Mouse (Mus musculus) neural tube, embryonic 15.5 days (tissue): ENCODE results near the gene Rcan2. TPM values are rescaled to one million over a fixed set of nuclear protein-coding genes. Genes with fewer than 3 reads are reported as not detected.

Experiments
- ATAC-seq: fragments of 200-750 bp; cut with Nextera tagmentation; 2 replicates; pipeline ENCODE4 v1.8.0; 2017; ENCODE audit warnings: mild to moderate bottlenecking, moderate TSS enrichment, moderate library complexity; ENCODE audit not compliant: low FRiP score
- H3K27ac ChIP-seq: fragments of 300-500 bp; sonication (generic); replicated peaks from 2 replicates; pipeline ENCODE4 v1.5.1; 2015; ENCODE audit warnings: mild to moderate bottlenecking, inconsistent platforms
- H3K27me3 ChIP-seq: fragments of 300-500 bp; sonication (generic); replicated peaks from 2 replicates; pipeline ENCODE4 v1.6.1; 2015; ENCODE audit warnings: inconsistent platforms
- H3K36me3 ChIP-seq: fragments of 300-500 bp; sonication (generic); 2 replicates; pipeline ENCODE4 v1.6.1; 2015; ENCODE audit warnings: inconsistent platforms
- H3K4me1 ChIP-seq: fragments of 300-500 bp; sonication (generic); 2 replicates; pipeline ENCODE4 v1.6.1; 2015; ENCODE audit warnings: inconsistent platforms
- H3K4me2 ChIP-seq: fragments of 300-500 bp; sonication (generic); 2 replicates; pipeline ENCODE4 v1.6.1; 2015; ENCODE audit warnings: inconsistent platforms, mild to moderate bottlenecking, moderate library complexity
- H3K4me3 ChIP-seq: fragments of 300-500 bp; sonication (generic); replicated peaks from 2 replicates; pipeline ENCODE4 v1.5.1; 2015; ENCODE audit warnings: mild to moderate bottlenecking, inconsistent platforms
- H3K9ac ChIP-seq: fragments of 300-500 bp; sonication (generic); replicated peaks from 2 replicates; pipeline ENCODE4 v1.6.1; 2015; ENCODE audit warnings: mild to moderate bottlenecking, inconsistent platforms
- H3K9me3 ChIP-seq: fragments of 300-500 bp; sonication (generic); replicated peaks from 2 replicates; pipeline ENCODE4 v1.6.1; 2016; ENCODE audit warnings: inconsistent platforms
- WGBS: fragments of 180-500 bp; shearing (Covaris S2); methylation state at CpG from one replicate; pipeline ENCODE4 v1.1.7; 2015; ENCODE audit warnings: mixed read lengths; 5-methylcytosine and 5-hydroxymethylcytosine counted together
- polyA plus RNA-seq: library from polyadenylated mRNA; unstranded; fragments of >200 nt; fragmentation: Nextera tagmentation; extraction: Ambion mirVana; gene quantifications from 2 replicates; pipeline ENCODE4 v1.2.1, GENCODE M21; 2015

The Rcan2 gene
- polyA plus RNA-seq, 1 experiment from 2014 or later: 139 TPM

DNA sequence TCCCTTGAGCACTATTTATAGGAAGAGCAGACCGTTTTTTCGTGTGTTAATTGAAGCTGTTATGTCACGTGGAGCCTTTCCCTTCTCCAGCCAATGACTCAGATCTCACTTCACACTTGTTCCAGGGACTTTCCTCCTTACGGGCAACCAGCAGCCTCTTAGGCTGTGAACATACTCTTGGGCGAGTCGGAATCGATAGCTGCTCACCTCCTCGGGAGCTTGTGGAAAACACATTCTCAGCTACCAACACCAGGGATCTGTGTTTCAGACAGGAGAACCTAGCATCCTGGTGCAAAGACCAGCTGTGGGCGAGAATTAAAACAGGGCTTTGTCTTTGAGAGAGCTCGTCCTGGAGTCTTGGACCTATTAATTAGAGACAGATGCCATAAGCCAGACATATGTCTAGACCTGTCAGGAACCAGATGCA lies 189.8 kb downstream of the Rcan2 start:
- peak; percentile 60 for ATAC-seq
- WGBS: 26% methylated on average over 10 of the region's 10 CpGs
- H3K4me2 ChIP-seq: peak overlapping the region; percentile 26; the same call in 1 of the 2 replicates

DNA sequence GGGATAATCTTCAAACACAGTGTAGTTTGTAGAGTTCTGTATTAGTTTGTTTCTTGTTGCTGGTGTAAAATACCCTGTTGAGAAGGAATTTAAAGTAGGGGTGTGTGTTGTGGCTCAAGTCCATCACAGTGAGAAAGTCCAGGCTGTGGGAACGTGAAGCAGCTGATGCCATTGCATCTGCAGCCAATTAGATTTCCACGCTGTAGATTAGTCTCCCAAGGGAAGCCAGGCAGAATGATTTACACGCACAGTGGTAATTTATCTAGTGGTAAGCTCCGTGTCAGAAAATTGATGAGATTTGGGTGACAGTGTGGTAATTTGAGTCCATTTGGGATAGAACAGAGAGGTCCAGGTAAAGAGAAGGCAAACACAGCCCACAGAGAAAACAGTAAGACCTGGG lies 192.9 kb downstream of the Rcan2 start:
- Histone ChIP-seq H3K36me3 (no peaks in the 10 kb centered on the region), H3K27ac (no peak overlapping the region), H3K4me2 (no peak overlapping the region), H3K27me3 (no peaks in the 10 kb centered on the region), H3K4me1 (peaks cover 15% of the 10 kb centered on the region), H3K4me3 (no peak overlapping the region), H3K9me3 (no peaks in the 10 kb centered on the region), H3K9ac (no peak overlapping the region)
- WGBS: 14% methylated on average over 4 of the region's 4 CpGs
- no peak for ATAC-seq

More for the DNA sequence above, 189.8 kb downstream of the Rcan2 start:
- Histone ChIP-seq H3K4me3 (no peak overlapping the region), H3K27me3 (no peaks in the 10 kb centered on the region), H3K4me1 (peaks cover 15% of the 10 kb centered on the region), H3K27ac (peak overlapping the region; percentile 58; the same call in 1 of the 2 replicates), H3K36me3 (no peaks in the 10 kb centered on the region), H3K9ac (no peak overlapping the region), H3K9me3 (no peaks in the 10 kb centered on the region)

GRCm38 (mm10) chr17:43997514-43997913 lies 196.4 kb downstream of the Rcan2 start:
- ATAC-seq: no peak
- Histone ChIP-seq H3K27ac (0 out of 2 replicates have a peak overlapping the region, but pooled peaks have one; percentile 6), H3K4me1 (no peaks in the 10 kb centered on the region), H3K4me3 (no peak overlapping the region), H3K36me3 (no peaks in the 10 kb centered on the region), H3K4me2 (no peak overlapping the region), H3K9me3 (no peaks in the 10 kb centered on the region), H3K9ac (no peak overlapping the region), H3K27me3 (no peaks in the 10 kb centered on the region)
- 81% methylated on average over 7 of the region's 7 CpGs for WGBS

- no peak overlapping the region for H3K9ac ChIP-seq
- H3K4me2 ChIP-seq: no peak overlapping the region
- H3K9me3 ChIP-seq: no peaks in the 10 kb centered on the region
- H3K4me1 ChIP-seq: no peaks in the 10 kb centered on the region
- no peak for ATAC-seq
- 95% methylated on average over 6 of the region's 6 CpGs for WGBS
- H3K4me3 ChIP-seq: no peak overlapping the region
- H3K36me3 ChIP-seq: no peaks in the 10 kb centered on the region
- no peak overlapping the region for H3K27ac ChIP-seq
- no peaks in the 10 kb centered on the region for H3K27me3 ChIP-seq
Observed at GRCm38 (mm10) chr17:43998095-43998494, 196.9 kb downstream of the Rcan2 start.

DNA sequence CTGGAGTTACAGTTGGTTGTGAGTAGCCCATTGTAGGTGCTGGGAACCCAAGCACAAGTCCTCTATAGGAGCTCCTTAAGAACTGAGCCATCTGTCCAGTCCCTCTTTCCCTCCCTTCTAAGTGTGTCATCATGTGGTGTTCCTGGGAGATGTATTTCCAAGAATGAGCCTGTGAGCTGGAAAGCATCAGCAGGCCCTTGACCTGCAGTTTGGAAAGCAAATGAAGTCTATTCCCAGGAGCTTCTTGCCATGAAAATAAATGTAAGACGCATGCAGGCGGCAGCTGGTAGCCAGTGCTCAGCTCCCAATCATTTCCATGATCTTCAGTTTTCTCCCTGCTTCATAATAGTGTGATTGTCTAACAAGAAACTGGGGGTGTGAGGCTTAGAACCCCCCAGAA lies 203.2 kb downstream of the Rcan2 start:
- Histone ChIP-seq H3K27me3 (no peaks in the 10 kb centered on the region), H3K9me3 (no peaks in the 10 kb centered on the region), H3K4me1 (no peaks in the 10 kb centered on the region), H3K27ac (no peak overlapping the region), H3K9ac (no peak overlapping the region), H3K4me3 (no peak overlapping the region), H3K4me2 (no peak overlapping the region), H3K36me3 (no peaks in the 10 kb centered on the region)
- no peak for ATAC-seq
- 69% methylated on average over 2 of the region's 2 CpGs for WGBS

GRCm38 (mm10) chr17:44007411-44007810 lies 206.3 kb downstream of the Rcan2 start:
- Histone ChIP-seq H3K9me3 (no peaks in the 10 kb centered on the region), H3K27ac (no peak overlapping the region), H3K4me3 (no peak overlapping the region), H3K9ac (no peak overlapping the region), H3K4me2 (no peak overlapping the region), H3K36me3 (no peaks in the 10 kb centered on the region), H3K27me3 (no peaks in the 10 kb centered on the region), H3K4me1 (no peaks in the 10 kb centered on the region)
- no peak for ATAC-seq
- WGBS: 99% methylated on average over 2 of the region's 2 CpGs

GRCm38 (mm10) chr17:44011917-44012316 lies 210.8 kb downstream of the Rcan2 start:
- Histone ChIP-seq H3K4me2 (no peak overlapping the region), H3K9me3 (no peaks in the 10 kb centered on the region), H3K27ac (no peak overlapping the region), H3K27me3 (no peaks in the 10 kb centered on the region), H3K4me1 (no peaks in the 10 kb centered on the region), H3K36me3 (no peaks in the 10 kb centered on the region), H3K9ac (no peak overlapping the region), H3K4me3 (no peak overlapping the region)
- ATAC-seq: no peak
- WGBS: 87% methylated on average over 4 of the region's 4 CpGs

DNA sequence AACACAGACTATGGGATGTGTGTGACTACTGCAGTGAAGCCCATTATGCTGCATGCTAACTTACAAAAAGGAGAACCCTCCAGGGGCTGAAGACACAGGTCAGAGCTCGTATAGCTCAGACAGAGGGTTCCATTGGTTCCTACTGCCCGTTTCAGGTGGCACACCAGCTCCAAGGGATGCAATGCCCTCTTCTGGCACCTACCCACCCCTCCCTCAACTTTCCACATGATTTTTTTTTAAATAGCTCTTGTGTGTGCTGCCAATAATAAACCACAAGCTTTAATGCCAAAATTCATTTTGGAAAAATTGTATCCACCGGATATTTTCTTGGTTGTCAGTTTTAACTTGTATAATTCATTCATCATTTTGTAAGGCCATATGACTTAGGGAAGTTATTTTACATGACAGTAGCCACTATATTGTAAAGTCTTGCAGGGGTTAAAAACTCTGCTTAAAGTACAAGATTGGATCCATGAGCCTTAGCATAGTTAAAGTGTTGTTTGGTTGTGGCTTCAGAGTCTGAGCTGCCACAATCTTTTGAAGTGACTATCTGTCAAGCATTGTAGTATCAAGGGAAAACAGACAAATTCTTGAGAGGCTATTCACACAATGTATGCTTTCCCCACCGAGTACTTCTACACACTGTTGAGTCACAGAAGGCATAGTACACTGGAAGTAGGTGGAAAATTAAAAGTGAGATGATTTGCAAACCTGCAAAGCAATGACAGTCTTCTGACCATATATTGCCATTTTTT lies 212.8 kb downstream of the Rcan2 start:
- Histone ChIP-seq H3K4me1 (no peaks in the 10 kb centered on the region), H3K27me3 (no peaks in the 10 kb centered on the region), H3K4me2 (no peak overlapping the region), H3K36me3 (peaks cover 3% of the 10 kb centered on the region; the same call in 1 of the 2 replicates), H3K9me3 (no peaks in the 10 kb centered on the region), H3K9ac (no peak overlapping the region), H3K4me3 (no peak overlapping the region), H3K27ac (no peak overlapping the region)
- ATAC-seq: no peak
- WGBS: 81% methylated on average over 4 of the region's 4 CpGs

DNA sequence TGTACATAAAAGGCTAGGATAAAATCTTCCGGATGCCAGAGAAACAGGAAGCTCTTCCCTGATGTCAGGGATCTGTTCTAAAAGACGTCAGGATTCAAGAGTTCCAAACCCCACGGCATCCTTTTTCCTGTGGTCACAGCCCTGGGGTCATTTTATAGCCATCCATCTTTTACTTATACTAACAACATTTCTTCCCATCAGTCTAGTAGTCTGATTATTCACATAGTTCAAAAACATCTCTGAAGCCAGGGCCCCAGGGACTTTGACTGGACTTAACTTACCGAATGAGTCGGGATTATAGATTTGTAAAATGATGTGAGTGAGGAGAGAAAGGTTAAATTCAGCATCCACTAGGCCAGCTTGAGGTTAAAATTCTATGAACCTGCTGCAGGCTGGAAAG lies 215.2 kb downstream of the Rcan2 start:
- Histone ChIP-seq H3K27me3 (no peaks in the 10 kb centered on the region), H3K27ac (no peak overlapping the region), H3K9ac (no peak overlapping the region), H3K9me3 (no peaks in the 10 kb centered on the region), H3K4me2 (no peak overlapping the region), H3K4me1 (no peaks in the 10 kb centered on the region), H3K36me3 (peaks cover 3% of the 10 kb centered on the region; the same call in 1 of the 2 replicates), H3K4me3 (no peak overlapping the region)
- WGBS: 90% methylated on average over 5 of the region's 5 CpGs
- no peak for ATAC-seq

DNA sequence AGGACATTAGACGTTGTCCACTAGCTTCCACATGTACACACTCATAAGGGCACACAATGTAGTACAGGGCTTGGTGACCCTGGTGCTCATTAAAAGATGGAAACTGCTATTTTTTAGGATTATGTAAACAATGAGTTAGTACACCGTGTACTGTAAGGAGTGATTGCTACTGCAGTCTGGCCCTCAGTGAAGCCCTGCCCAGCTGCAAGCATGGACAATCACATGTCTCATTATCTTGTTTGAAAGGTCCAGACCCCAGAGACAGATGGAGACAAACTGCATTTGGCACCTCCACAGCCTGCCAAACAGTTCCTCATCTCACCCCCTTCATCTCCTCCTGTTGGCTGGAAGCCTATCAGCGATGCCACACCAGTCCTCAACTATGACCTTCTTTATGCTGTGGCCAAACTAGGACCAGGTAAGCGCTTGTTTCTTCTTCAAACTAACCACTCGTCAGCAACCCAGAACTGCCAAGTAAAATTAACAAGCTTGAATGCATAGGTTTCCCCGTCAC lies 219.6 kb downstream of the Rcan2 start:
- Histone ChIP-seq H3K4me3 (no peak overlapping the region), H3K4me1 (peaks cover 3% of the 10 kb centered on the region), H3K27ac (no peak overlapping the region), H3K4me2 (no peak overlapping the region), H3K36me3 (peaks cover 3% of the 10 kb centered on the region; the same call in 1 of the 2 replicates), H3K27me3 (no peaks in the 10 kb centered on the region), H3K9ac (no peak overlapping the region), H3K9me3 (no peaks in the 10 kb centered on the region)
- ATAC-seq: no peak
- WGBS: 84% methylated on average over 6 of the region's 6 CpGs

DNA sequence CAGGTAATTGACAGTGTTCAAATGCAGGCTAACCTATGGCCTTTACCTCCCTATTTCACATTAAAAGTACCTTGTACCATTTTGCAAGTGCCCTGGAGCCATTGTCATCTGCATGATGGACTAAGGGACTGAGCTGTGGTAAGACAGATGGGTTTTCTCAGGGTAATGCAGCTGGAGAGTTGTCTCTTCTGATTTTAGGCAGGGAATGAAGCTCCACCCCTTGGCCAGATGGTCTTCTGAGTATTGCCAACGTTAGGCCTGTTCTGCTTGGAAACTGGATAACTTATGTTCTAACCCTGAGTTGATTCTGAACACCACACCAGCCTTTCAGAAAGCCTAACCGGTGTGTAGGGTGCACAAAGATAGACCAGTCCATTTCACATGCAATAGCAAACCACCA lies 222.7 kb downstream of the Rcan2 start:
- H3K27me3 ChIP-seq: no peaks in the 10 kb centered on the region
- 59% methylated on average over 2 of the region's 2 CpGs for WGBS
- no peak overlapping the region for H3K4me2 ChIP-seq
- no peaks in the 10 kb centered on the region for H3K36me3 ChIP-seq
- peaks cover 17% of the 10 kb centered on the region for H3K4me1 ChIP-seq
- no peak overlapping the region for H3K4me3 ChIP-seq
- H3K9me3 ChIP-seq: no peaks in the 10 kb centered on the region
- no peak overlapping the region for H3K9ac ChIP-seq
- H3K27ac ChIP-seq: no peak overlapping the region
- ATAC-seq: no peak

DNA sequence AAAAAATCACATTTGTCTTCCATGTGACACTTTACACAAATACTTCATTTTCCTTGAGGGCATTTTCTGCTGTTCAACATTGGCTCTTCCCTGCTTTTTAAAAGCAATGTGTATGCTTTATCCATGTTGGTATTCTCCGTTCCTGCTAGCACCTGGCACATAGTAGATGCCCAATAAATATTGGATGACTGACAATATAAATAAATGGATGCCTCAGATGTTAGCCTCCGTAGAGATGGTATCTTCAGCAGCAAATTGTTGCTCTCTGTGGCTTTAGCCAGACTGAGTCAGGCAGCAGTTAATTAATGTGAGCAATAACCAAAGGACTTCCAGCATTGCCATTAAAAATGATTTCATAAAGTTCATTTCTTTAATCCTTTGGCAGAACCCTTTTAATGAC lies 223.9 kb downstream of the Rcan2 start:
- peaks cover 17% of the 10 kb centered on the region for H3K4me1 ChIP-seq
- ATAC-seq: no peak
- H3K27me3 ChIP-seq: no peaks in the 10 kb centered on the region
- 41% methylated on average over 2 of the region's 2 CpGs for WGBS
- H3K9ac ChIP-seq: no peak overlapping the region
- H3K36me3 ChIP-seq: no peaks in the 10 kb centered on the region
- H3K27ac ChIP-seq: no peak overlapping the region
- H3K9me3 ChIP-seq: no peaks in the 10 kb centered on the region
- H3K4me3 ChIP-seq: no peak overlapping the region
- no peak overlapping the region for H3K4me2 ChIP-seq
